Mouse (Mus musculus) embryo, embryonic 11.5 days (tissue): ENCODE results near the gene Gm21858.
"Not testable (repeated sequence)": the region's sequence is repeated elsewhere in the genome, so short reads cannot be mapped to it uniquely, and the experiment has no call there.

Experiments
- DNase-seq: peaks from one replicate; pipeline ENCODE4 v3.0.0-alpha.2; 2012; ENCODE audit warnings: low read depth, low spot score

Gene Gm21858

DNA sequence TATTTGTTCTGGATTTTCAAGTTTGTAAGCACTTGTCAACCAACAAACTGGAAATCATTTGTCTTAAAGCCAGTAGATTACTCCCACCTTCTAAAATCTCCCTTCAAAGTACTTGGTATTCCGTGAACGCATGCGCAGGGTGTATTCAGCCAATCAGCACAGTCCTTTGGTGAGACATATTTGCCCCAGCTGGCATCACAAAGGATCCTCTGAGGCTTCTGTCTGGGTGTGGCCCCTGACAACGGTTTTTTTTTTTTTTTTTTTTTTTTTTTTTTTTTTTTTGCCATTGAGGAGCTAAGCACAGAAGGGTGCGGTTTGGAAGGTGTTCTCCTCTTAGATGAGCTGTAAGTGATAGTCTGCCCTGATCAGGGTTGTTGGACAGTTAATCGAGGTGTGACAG lies at the start of gene Gm21858:
Gene Gm21858, plus strand, starts transcription at position 301 of the 400 bp plus-strand sequence.
- not testable (repeated sequence) for DNase-seq
